Mouse (Mus musculus) B cell, adult 2 months (primary cell): ENCODE measurements around the gene Krt6b.
"Not testable (repeated sequence)": the region's sequence is repeated elsewhere in the genome, so short reads cannot be mapped to it uniquely, and the experiment has no call there.

ENCODE experiments used
- DNase-seq, 2 experiments: peaks; one replicate each; pipeline ENCODE4 v3.0.0; 2022

Gene Krt6b

GRCm38 (mm10) chr15:101680187-101680586 lies at the start of gene Krt6b:
Gene Krt6b, minus strand, starts transcription at chr15:101680287.
- DNase-seq: no peak

- no peak for DNase-seq
Measured at GRCm38 (mm10) chr15:101724686-101725085, 44.6 kb upstream of the Krt6b start.

- no peak for DNase-seq
Measured at GRCm38 (mm10) chr15:101715831-101716230, 35.7 kb upstream of the Krt6b start.

GRCm38 (mm10) chr15:101714356-101714755 lies 34.3 kb upstream of the Krt6b start:
- DNase-seq: no peak

GRCm38 (mm10) chr15:101713731-101714130 lies 33.6 kb upstream of the Krt6b start:
- no peak for DNase-seq

GRCm38 (mm10) chr15:101712720-101713119 lies 32.6 kb upstream of the Krt6b start, which contains the start of gene Krt5:
Gene Krt5, minus strand, starts transcription at chr15:101712898.
- no peak for DNase-seq

- DNase-seq: no peak
Measured at GRCm38 (mm10) chr15:101708683-101709082, 28.6 kb upstream of the Krt6b start.

- DNase-seq: no peak
Measured at GRCm38 (mm10) chr15:101707454-101707853, 27.4 kb upstream of the Krt6b start.

GRCm38 (mm10) chr15:101704066-101704465 lies 24.0 kb upstream of the Krt6b start:
- DNase-seq: no peak

GRCm38 (mm10) chr15:101702380-101702779 lies 22.3 kb upstream of the Krt6b start:
- DNase-seq: no peak

- no peak for DNase-seq
Measured at GRCm38 (mm10) chr15:101699866-101700265, 19.8 kb upstream of the Krt6b start.

- DNase-seq: no peak
Measured at GRCm38 (mm10) chr15:101699192-101699591, 19.1 kb upstream of the Krt6b start.

- no peak for DNase-seq
Measured at GRCm38 (mm10) chr15:101697326-101698188, 17.5 kb upstream of the Krt6b start.

GRCm38 (mm10) chr15:101694207-101694606 lies 14.1 kb upstream of the Krt6b start, which contains the start of gene Krt6a:
Gene Krt6a, minus strand, starts transcription at chr15:101694307.
- no peak for DNase-seq

GRCm38 (mm10) chr15:101690460-101690859 lies 10.4 kb upstream of the Krt6b start:
- not testable (repeated sequence) for DNase-seq

GRCm38 (mm10) chr15:101688161-101688560 lies 8.1 kb upstream of the Krt6b start:
- DNase-seq: no peak

- DNase-seq: no peak
Measured at GRCm38 (mm10) chr15:101675978-101676377, 4.1 kb downstream of the Krt6b start.

GRCm38 (mm10) chr15:101652736-101653265 lies 27.3 kb downstream of the Krt6b start:
- DNase-seq: no peak

- no peak for DNase-seq
Measured at GRCm38 (mm10) chr15:101647280-101647679, 32.8 kb downstream of the Krt6b start, which contains the start of gene Gm5478. Gene Gm5478, minus strand, starts transcription at chr15:101647380.

GRCm38 (mm10) chr15:101627884-101628283 lies 52.2 kb downstream of the Krt6b start, which contains the start of gene Gm5414:
Gene Gm5414, minus strand, starts transcription at chr15:101628188.
- DNase-seq: no peak
